Mouse (Mus musculus): ENCODE measurements at regions not wholly inside any gene's neighbourhood (a gene's known extent, or its start where the extent isn't known, plus 50 kb on each side); places are given as distances from the start of the nearest gene placed in this dataset.

DNA sequence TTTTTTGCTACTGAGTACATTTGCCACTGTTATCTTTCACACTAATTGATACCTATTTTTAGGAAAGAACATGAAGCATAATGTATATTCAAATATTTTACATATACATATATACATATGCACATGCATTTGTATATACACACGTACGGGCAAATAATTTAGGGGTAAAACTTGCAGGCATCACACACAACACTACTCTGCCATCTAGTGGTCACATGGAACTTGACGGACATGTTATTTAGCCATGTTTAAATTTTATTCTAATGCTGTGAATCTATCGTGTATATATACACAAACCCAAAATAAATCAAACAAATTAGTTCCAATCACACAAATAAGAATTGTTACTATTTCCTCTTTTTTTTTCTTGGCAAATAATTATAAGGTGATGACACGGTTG is 466.5 kb downstream of the Kcnj2 start:
- TF ChIP-seq CTCF (IDR thresholded peaks at IDR 0.05; ENCODE audit: insufficient read depth, low read depth, low read length) = no peak
- TF ChIP-seq POLR2A (IDR thresholded peaks at IDR 0.05; ENCODE audit: insufficient read depth, low read depth, low read length) = no peak
